Mouse (Mus musculus) embryonic facial prominence, embryonic 14.5 days (tissue): ENCODE measurements at regions not wholly inside any gene's neighbourhood (a gene's known extent, or its start where the extent isn't known, plus 50 kb on each side); places are given as distances from the start of the nearest gene placed in this dataset.

Experiments
- ATAC-seq: fragments of 200-750 bp; cut with Nextera tagmentation; 2 replicates; pipeline ENCODE4 v1.8.0; 2017; ENCODE audit warnings: low read depth, moderate number of reproducible peaks, moderate TSS enrichment
- DNase-seq: peaks from one replicate; pipeline ENCODE4 v3.0.0-alpha.2; 2015; ENCODE audit warnings: low spot score
- H3K27ac ChIP-seq: fragments of 300-500 bp; sonication (generic); replicated peaks from 2 replicates; pipeline ENCODE4 v1.5.1; 2014; ENCODE audit warnings: low read depth, mild to moderate bottlenecking, low read length, moderate library complexity
- H3K27me3 ChIP-seq: fragments of 300-500 bp; sonication (generic); replicated peaks from 2 replicates; pipeline ENCODE4 v1.6.1; 2014; ENCODE audit warnings: low read length; ENCODE audit not compliant: control insufficient read depth, insufficient read depth
- H3K36me3 ChIP-seq: fragments of 300-500 bp; sonication (generic); 2 replicates; pipeline ENCODE4 v1.6.1; 2014; ENCODE audit warnings: low read length, mixed read lengths; ENCODE audit not compliant: control insufficient read depth, insufficient read depth
- H3K4me1 ChIP-seq: fragments of 300-500 bp; sonication (generic); 2 replicates; pipeline ENCODE4 v1.6.1; 2014; ENCODE audit warnings: antibody characterized with exemption, low read length; ENCODE audit not compliant: control insufficient read depth, insufficient read depth
- H3K4me2 ChIP-seq: fragments of 300-500 bp; sonication (generic); 2 replicates; pipeline ENCODE4 v1.6.1; 2014; ENCODE audit warnings: low read depth, mild to moderate bottlenecking, low read length, moderate library complexity, mixed read lengths
- H3K4me3 ChIP-seq: fragments of 300-500 bp; sonication (generic); 2 replicates; pipeline ENCODE4 v1.5.1; 2014; ENCODE audit warnings: low read depth, mild to moderate bottlenecking, low read length
- H3K9ac ChIP-seq: fragments of 300-500 bp; sonication (generic); 2 replicates; pipeline ENCODE4 v1.6.1; 2014; ENCODE audit warnings: low read depth, mild to moderate bottlenecking, low read length, moderate library complexity, mixed read lengths
- H3K9me3 ChIP-seq: fragments of 300-500 bp; sonication (generic); 2 replicates; pipeline ENCODE4 v1.6.1; 2016; ENCODE audit warnings: low read length; ENCODE audit not compliant: control insufficient read depth
- WGBS: fragments of 180-500 bp; shearing (Covaris S2); extraction: QIAGEN DNeasy Blood & Tissue Kit; methylation state at CpG from one replicate; pipeline ENCODE4 v1.1.7; 2014; 5-methylcytosine and 5-hydroxymethylcytosine counted together

GRCm38 (mm10) chr6:67186537-67187274, 51.3 kb upstream of the Serbp1 start:
- no peak overlapping the region for H3K27ac ChIP-seq
- no peak overlapping the region for H3K4me3 ChIP-seq
- no peaks in the 10 kb centered on the region for H3K9me3 ChIP-seq
- no peak overlapping the region for H3K9ac ChIP-seq
- ATAC-seq: no peak
- no peaks in the 10 kb centered on the region for H3K36me3 ChIP-seq
- no peaks in the 10 kb centered on the region for H3K27me3 ChIP-seq
- H3K4me2 ChIP-seq: no peak overlapping the region
- WGBS: 85% methylated on average over 7 of the region's 7 CpGs
- no peaks in the 10 kb centered on the region for H3K4me1 ChIP-seq
- no peak for DNase-seq

GRCm38 (mm10) chr6:67184662-67185061, 53.3 kb upstream of the Serbp1 start:
- Histone ChIP-seq H3K4me2 (no peak overlapping the region), H3K36me3 (no peaks in the 10 kb centered on the region), H3K9ac (no peak overlapping the region), H3K4me3 (no peak overlapping the region), H3K4me1 (no peaks in the 10 kb centered on the region), H3K27me3 (no peaks in the 10 kb centered on the region), H3K27ac (no peak overlapping the region), H3K9me3 (no peaks in the 10 kb centered on the region)
- no peak for ATAC-seq
- 73% methylated on average over 2 of the region's 2 CpGs for WGBS
- DNase-seq: no peak

GRCm38 (mm10) chr6:67183481-67184215, 54.3 kb upstream of the Serbp1 start:
- no peak for ATAC-seq
- Histone ChIP-seq H3K4me3 (no peak overlapping the region), H3K4me1 (no peaks in the 10 kb centered on the region), H3K9ac (no peak overlapping the region), H3K27ac (no peak overlapping the region), H3K36me3 (no peaks in the 10 kb centered on the region), H3K27me3 (no peaks in the 10 kb centered on the region), H3K4me2 (no peak overlapping the region), H3K9me3 (no peaks in the 10 kb centered on the region)
- WGBS: 75% methylated on average over 15 of the region's 15 CpGs
- no peak for DNase-seq

- DNase-seq (no peak), ATAC-seq (no peak)
- Histone ChIP-seq H3K9me3 (no peaks in the 10 kb centered on the region), H3K4me1 (no peaks in the 10 kb centered on the region), H3K9ac (no peak overlapping the region), H3K36me3 (no peaks in the 10 kb centered on the region), H3K27ac (no peak overlapping the region), H3K4me3 (no peak overlapping the region), H3K4me2 (no peak overlapping the region), H3K27me3 (no peaks in the 10 kb centered on the region)
- 82% methylated on average over 2 of the region's 2 CpGs for WGBS
These were observed 55.5 kb upstream of the Serbp1 start for GRCm38 (mm10) chr6:67182453-67182852.

GRCm38 (mm10) chr6:67181459-67181858, 56.5 kb upstream of the Serbp1 start:
- Histone ChIP-seq H3K4me3 (no peak overlapping the region), H3K27ac (no peak overlapping the region), H3K9me3 (no peaks in the 10 kb centered on the region), H3K9ac (no peak overlapping the region), H3K4me1 (no peaks in the 10 kb centered on the region), H3K4me2 (no peak overlapping the region), H3K27me3 (no peaks in the 10 kb centered on the region), H3K36me3 (no peaks in the 10 kb centered on the region)
- 87% methylated on average over 4 of the region's 4 CpGs for WGBS
- no peak for DNase-seq
- ATAC-seq: no peak

GRCm38 (mm10) chr6:67179416-67179815, 58.6 kb upstream of the Serbp1 start:
- ATAC-seq (no peak), DNase-seq (no peak)
- Histone ChIP-seq H3K9ac (no peak overlapping the region), H3K4me2 (no peak overlapping the region), H3K36me3 (no peaks in the 10 kb centered on the region), H3K27me3 (no peaks in the 10 kb centered on the region), H3K9me3 (no peaks in the 10 kb centered on the region), H3K4me1 (no peaks in the 10 kb centered on the region), H3K27ac (no peak overlapping the region), H3K4me3 (no peak overlapping the region)
- 80% methylated on average over 7 of the region's 7 CpGs for WGBS

GRCm38 (mm10) chr6:67178531-67178930, 59.4 kb upstream of the Serbp1 start:
- 77% methylated on average over 4 of the region's 4 CpGs for WGBS
- no peak for DNase-seq
- no peak overlapping the region for H3K4me3 ChIP-seq
- no peak overlapping the region for H3K9ac ChIP-seq
- H3K27me3 ChIP-seq: no peaks in the 10 kb centered on the region
- no peaks in the 10 kb centered on the region for H3K9me3 ChIP-seq
- H3K36me3 ChIP-seq: no peaks in the 10 kb centered on the region
- no peak overlapping the region for H3K27ac ChIP-seq
- no peak for ATAC-seq
- H3K4me1 ChIP-seq: no peaks in the 10 kb centered on the region
- no peak overlapping the region for H3K4me2 ChIP-seq

- WGBS: 11% methylated on average over 1 of the region's 1 CpGs
- no peaks in the 10 kb centered on the region for H3K27me3 ChIP-seq
- H3K27ac ChIP-seq: no peak overlapping the region
- H3K36me3 ChIP-seq: no peaks in the 10 kb centered on the region
- no peaks in the 10 kb centered on the region for H3K9me3 ChIP-seq
- no peak overlapping the region for H3K9ac ChIP-seq
- ATAC-seq: peak; percentile 47; the same call in 1 of the 2 replicates
- H3K4me2 ChIP-seq: no peak overlapping the region
- H3K4me3 ChIP-seq: no peak overlapping the region
- H3K4me1 ChIP-seq: no peaks in the 10 kb centered on the region
- DNase-seq: peak; percentile 65
These were observed 59.9 kb upstream of the Serbp1 start for GRCm38 (mm10) chr6:67178101-67178500.

- no peaks in the 10 kb centered on the region for H3K27me3 ChIP-seq
- H3K27ac ChIP-seq: no peak overlapping the region; the same call in 1 of the 2 replicates
- no peak overlapping the region for H3K9ac ChIP-seq
- H3K4me1 ChIP-seq: no peaks in the 10 kb centered on the region
- WGBS: 68% methylated on average over 5 of the region's 5 CpGs
- no peaks in the 10 kb centered on the region for H3K36me3 ChIP-seq
- peak overlapping the region; percentile 42 for H3K4me2 ChIP-seq
- ATAC-seq (no peak; the same call in 1 of the 2 replicates), DNase-seq (no peak)
- H3K9me3 ChIP-seq: no peaks in the 10 kb centered on the region
- peak overlapping the region; percentile 15; the same call in 1 of the 2 replicates for H3K4me3 ChIP-seq
These were observed 67.4 kb upstream of the Serbp1 start for GRCm38 (mm10) chr6:67170674-67170946.
